Mouse (Mus musculus) brown adipose tissue, adult 24 weeks (tissue): ENCODE data around the gene Aldh9a1. TPM values are rescaled to one million over a fixed set of nuclear protein-coding genes. Genes with fewer than 3 reads are reported as not detected.
A peak's percentile ranks its signal among the peaks of the same experiment; 100 is the strongest.

ENCODE experiments used
- H3K27ac ChIP-seq: fragments of 200-500 bp; replicated peaks from 2 replicates; pipeline ENCODE4 v1.5.1; 2012; ENCODE audit warnings: low read depth, mild to moderate bottlenecking, low read length
- H3K4me1 ChIP-seq: fragments of 200-500 bp; 2 replicates; pipeline ENCODE4 v1.6.1; 2012; ENCODE audit warnings: low read length, mixed read lengths; ENCODE audit not compliant: control insufficient read depth, insufficient read depth, insufficient read length
- H3K4me3 ChIP-seq: fragments of 200-500 bp; 2 replicates; pipeline ENCODE4 v1.5.1; 2012; ENCODE audit warnings: low read depth, mild to moderate bottlenecking, low read length, moderate library complexity; ENCODE audit not compliant: insufficient read depth
- polyA plus RNA-seq: library from polyadenylated mRNA; stranded (reverse); fragments of >200 nt; gene quantifications from 2 replicates; pipeline ENCODE4 v1.2.4, GENCODE M21; 2012; ENCODE audit not compliant: missing spikeins, insufficient read depth, insufficient read length

Aldh9a1 gene
- 63.8 and 97.0 TPM in 2 replicates for polyA plus RNA-seq

- peak within 1 kb of the TSS; percentile 98 for H3K4me3 ChIP-seq
- no peaks in the 10 kb centered on the region for H3K4me1 ChIP-seq
- H3K27ac ChIP-seq: peak within 1 kb of the TSS; percentile 97
These were observed at the start of gene Aldh9a1 for GRCm38 (mm10) chr1:167349815-167350596. Gene Aldh9a1, plus strand, starts transcription at chr1:167349991.

- Histone ChIP-seq H3K27ac (no peak overlapping the region), H3K4me1 (no peaks in the 10 kb centered on the region), H3K4me3 (no peak overlapping the region)
These were observed 49.7 kb upstream of the Aldh9a1 start for GRCm38 (mm10) chr1:167300122-167300521.

- Histone ChIP-seq H3K4me1 (peaks cover 3% of the 10 kb centered on the region; the same call in 1 of the 2 replicates), H3K4me3 (no peak overlapping the region), H3K27ac (no peak overlapping the region)
These were observed 44.2 kb upstream of the Aldh9a1 start for GRCm38 (mm10) chr1:167305501-167306137.

GRCm38 (mm10) chr1:167306451-167307240, 43.1 kb upstream of the Aldh9a1 start:
- Histone ChIP-seq H3K27ac (no peak overlapping the region), H3K4me1 (peaks cover 3% of the 10 kb centered on the region; the same call in 1 of the 2 replicates), H3K4me3 (no peak overlapping the region)

- Histone ChIP-seq H3K4me1 (peaks cover 3% of the 10 kb centered on the region; the same call in 1 of the 2 replicates), H3K27ac (no peak overlapping the region), H3K4me3 (peak overlapping the region; percentile 99)
These were observed 42.1 kb upstream of the Aldh9a1 start for GRCm38 (mm10) chr1:167307674-167308073.

- Histone ChIP-seq H3K27ac (peak within 1 kb of the TSS; percentile 91), H3K4me3 (peak within 1 kb of the TSS; percentile 99), H3K4me1 (peaks cover 3% of the 10 kb centered on the region; the same call in 1 of the 2 replicates)
These were observed 41.3 kb upstream of the Aldh9a1 start, which contains the start of gene Tmco1 for GRCm38 (mm10) chr1:167308261-167309054. Gene Tmco1, plus strand, starts transcription at chr1:167308378.

- peaks cover 3% of the 10 kb centered on the region; the same call in 1 of the 2 replicates for H3K4me1 ChIP-seq
- H3K4me3 ChIP-seq: no peak overlapping the region
- no peak overlapping the region for H3K27ac ChIP-seq
These were observed 37.4 kb upstream of the Aldh9a1 start for GRCm38 (mm10) chr1:167312367-167312766.

- no peak overlapping the region for H3K27ac ChIP-seq
- H3K4me1 ChIP-seq: no peaks in the 10 kb centered on the region
- no peak overlapping the region for H3K4me3 ChIP-seq
These were observed 36.6 kb upstream of the Aldh9a1 start for GRCm38 (mm10) chr1:167313220-167313619.

GRCm38 (mm10) chr1:167321691-167322090, 28.1 kb upstream of the Aldh9a1 start:
- no peaks in the 10 kb centered on the region for H3K4me1 ChIP-seq
- no peak overlapping the region for H3K27ac ChIP-seq
- H3K4me3 ChIP-seq: no peak overlapping the region

GRCm38 (mm10) chr1:167328776-167329175, 21.0 kb upstream of the Aldh9a1 start:
- H3K4me3 ChIP-seq: no peak overlapping the region
- H3K27ac ChIP-seq: no peak overlapping the region
- no peaks in the 10 kb centered on the region for H3K4me1 ChIP-seq

GRCm38 (mm10) chr1:167331106-167331505, 18.7 kb upstream of the Aldh9a1 start:
- Histone ChIP-seq H3K4me3 (no peak overlapping the region), H3K4me1 (no peaks in the 10 kb centered on the region), H3K27ac (peak overlapping the region; percentile 66)

- H3K27ac ChIP-seq: peak overlapping the region; percentile 49
- no peaks in the 10 kb centered on the region for H3K4me1 ChIP-seq
- no peak overlapping the region for H3K4me3 ChIP-seq
These were observed 13.4 kb upstream of the Aldh9a1 start for GRCm38 (mm10) chr1:167336398-167336797.

GRCm38 (mm10) chr1:167337463-167338095, 12.2 kb upstream of the Aldh9a1 start:
- Histone ChIP-seq H3K4me1 (no peaks in the 10 kb centered on the region), H3K4me3 (no peak overlapping the region), H3K27ac (no peak overlapping the region)

- no peak overlapping the region for H3K4me3 ChIP-seq
- H3K4me1 ChIP-seq: no peaks in the 10 kb centered on the region
These were observed 10.5 kb upstream of the Aldh9a1 start for GRCm38 (mm10) chr1:167339177-167339781.

More at GRCm38 (mm10) chr1:167339177-167339781, 10.5 kb upstream of the Aldh9a1 start:
- H3K27ac ChIP-seq: no peak overlapping the region
